Mouse (Mus musculus): ENCODE data around the gene Pik3ca. TPM values are rescaled to one million over a fixed set of nuclear protein-coding genes. Genes with fewer than 3 reads are reported as not detected.

Pik3ca gene
- 43.9 to 60.4 TPM (median 50.6 TPM) in 3 replicates for total RNA-seq (2017)

- ATAC-seq (replicated peaks; ENCODE audit: insufficient number of reproducible peaks, low FRiP score, low TSS enrichment, poor library complexity, severe bottlenecking), result peak; percentile 18; the same call in 1 of the 2 replicates
These were observed at the start of gene Pik3ca for GRCm38 (mm10) chr3:32397461-32398174. Pik3ca (plus strand) TSS chr3:32397671.

GRCm38 (mm10) chr3:32347881-32348280, 49.6 kb upstream of the Pik3ca start:
- no peak for ATAC-seq (replicated peaks; ENCODE audit: insufficient number of reproducible peaks, low FRiP score, low TSS enrichment, poor library complexity, severe bottlenecking)

GRCm38 (mm10) chr3:32361221-32361620, 36.2 kb upstream of the Pik3ca start:
- ATAC-seq (replicated peaks; ENCODE audit: insufficient number of reproducible peaks, low FRiP score, low TSS enrichment, poor library complexity, severe bottlenecking), result no peak

GRCm38 (mm10) chr3:32364195-32364594, 33.3 kb upstream of the Pik3ca start:
- ATAC-seq (replicated peaks; ENCODE audit: insufficient number of reproducible peaks, low FRiP score, low TSS enrichment, poor library complexity, severe bottlenecking), result no peak

DNA sequence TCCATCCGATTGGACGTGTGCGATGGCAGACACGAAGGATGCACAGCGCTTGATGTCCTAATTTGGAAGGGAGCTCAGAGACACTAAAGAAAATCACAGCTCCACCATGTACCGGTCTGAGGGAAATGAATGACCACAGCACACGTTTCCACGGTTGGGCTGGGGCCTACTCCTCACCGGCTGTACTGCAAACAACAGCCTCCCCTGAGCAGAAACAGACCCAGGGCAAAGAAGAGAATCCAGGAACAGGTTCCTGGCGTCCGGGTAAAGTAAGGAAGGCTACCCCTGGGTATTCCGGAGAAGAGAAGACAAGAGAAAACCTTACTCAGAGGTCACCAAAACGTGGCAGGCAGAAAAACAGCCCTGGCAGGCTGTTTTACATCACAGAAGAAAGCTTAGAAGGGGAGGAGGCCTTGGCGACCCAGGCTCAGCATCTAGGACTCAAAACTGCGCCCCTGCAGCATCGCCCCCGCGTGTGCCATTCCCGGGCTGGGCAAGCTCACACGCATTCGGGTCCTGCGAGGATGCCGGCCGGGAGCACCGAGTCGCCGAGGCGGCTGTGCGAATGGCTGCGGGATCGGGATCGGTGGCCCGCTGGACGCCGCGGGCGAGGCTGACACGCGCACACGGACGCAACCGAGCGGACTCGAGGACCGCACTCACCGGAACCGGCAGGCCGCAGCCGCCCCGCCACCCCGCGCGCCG, 32.5 kb upstream of the Pik3ca start:
- no peak for ATAC-seq (replicated peaks; ENCODE audit: insufficient number of reproducible peaks, low FRiP score, low TSS enrichment, poor library complexity, severe bottlenecking)

DNA sequence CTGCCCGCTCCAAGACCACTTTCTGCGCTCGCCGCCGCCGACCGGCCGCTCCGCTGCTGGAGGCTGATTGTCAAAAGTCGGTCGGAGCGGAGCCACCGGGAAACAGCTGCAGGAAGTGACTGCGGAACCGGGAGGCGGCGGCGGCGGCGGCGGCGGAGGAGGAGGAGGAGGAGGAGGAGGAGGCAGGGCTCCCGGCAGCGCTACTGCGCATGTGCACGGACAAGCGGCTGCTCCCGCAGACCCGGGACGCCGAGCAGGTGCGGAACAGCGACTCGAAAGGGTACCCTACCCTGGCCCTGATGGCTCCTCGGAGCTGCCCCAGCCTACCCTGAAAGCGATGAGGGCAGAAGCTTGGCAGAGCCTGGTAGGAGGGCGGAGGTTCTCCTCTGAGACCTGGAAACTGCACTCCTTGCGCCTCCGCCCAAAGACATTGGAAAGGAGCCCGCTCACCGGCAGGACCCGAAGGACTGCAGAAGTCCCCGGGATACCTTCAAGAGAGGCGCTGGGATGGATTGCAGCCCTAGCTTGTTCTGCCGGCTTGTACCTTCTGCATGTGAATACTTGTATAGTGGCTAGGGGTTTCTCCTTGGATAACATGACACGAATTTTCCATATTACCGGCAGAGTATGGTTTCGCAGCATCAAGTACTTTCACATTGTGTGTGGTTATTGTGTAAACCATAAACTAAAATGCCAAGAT, 31.8 kb upstream of the Pik3ca start, which contains the start of gene Zmat3:
Zmat3 (minus strand) TSS at position 469 of the 700 bp plus-strand sequence.
- peak; percentile 61 for ATAC-seq (replicated peaks; ENCODE audit: insufficient number of reproducible peaks, low FRiP score, low TSS enrichment, poor library complexity, severe bottlenecking)

DNA sequence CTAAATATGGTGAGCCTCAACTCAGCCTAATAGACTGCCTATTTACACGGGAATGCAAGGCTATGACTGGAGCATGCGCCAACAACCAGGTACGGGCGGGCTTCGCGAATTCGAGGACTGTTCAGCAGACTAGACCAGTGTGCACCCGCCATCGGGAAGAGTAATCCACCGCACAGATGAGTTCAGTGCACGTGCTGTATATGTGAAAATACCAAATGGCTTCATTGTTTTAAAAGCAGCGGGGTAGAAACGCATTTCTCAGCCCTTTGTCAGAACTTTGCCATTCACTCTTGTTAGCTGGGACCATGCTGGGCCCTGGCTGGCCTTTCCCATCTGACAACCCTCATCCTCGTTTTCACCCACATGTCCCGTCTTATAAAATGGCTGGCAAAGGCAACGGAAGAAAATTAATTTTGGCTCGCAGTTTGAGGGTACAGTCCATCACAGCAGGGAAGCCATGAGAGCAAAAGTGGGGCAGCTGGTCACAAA, 31.2 kb upstream of the Pik3ca start:
- ATAC-seq (replicated peaks; ENCODE audit: insufficient number of reproducible peaks, low FRiP score, low TSS enrichment, poor library complexity, severe bottlenecking), result no peak

GRCm38 (mm10) chr3:32367516-32367915, 30.0 kb upstream of the Pik3ca start:
- ATAC-seq (replicated peaks; ENCODE audit: insufficient number of reproducible peaks, low FRiP score, low TSS enrichment, poor library complexity, severe bottlenecking), result no peak

GRCm38 (mm10) chr3:32371957-32372356, 25.5 kb upstream of the Pik3ca start:
- no peak for ATAC-seq (replicated peaks; ENCODE audit: insufficient number of reproducible peaks, low FRiP score, low TSS enrichment, poor library complexity, severe bottlenecking)

DNA sequence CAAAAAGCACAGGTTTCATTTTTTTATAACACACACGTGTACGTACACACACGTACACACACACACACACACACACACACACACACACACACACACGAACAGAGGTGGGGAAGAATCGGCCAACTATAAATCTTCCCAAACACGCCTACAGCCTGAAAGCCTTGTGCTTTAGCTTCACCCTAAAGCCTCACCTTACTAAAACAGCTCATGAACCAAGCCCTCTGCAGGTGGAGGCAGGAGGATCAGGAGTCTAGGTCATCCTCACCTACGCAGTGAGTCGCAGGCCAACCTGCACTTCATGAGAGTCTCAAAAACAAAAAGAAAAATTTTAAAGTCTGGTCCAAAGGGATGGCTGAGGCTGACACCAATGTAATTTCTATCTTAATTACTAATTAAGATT, 25.0 kb upstream of the Pik3ca start:
- no peak for ATAC-seq (replicated peaks; ENCODE audit: insufficient number of reproducible peaks, low FRiP score, low TSS enrichment, poor library complexity, severe bottlenecking)

- no peak for ATAC-seq (replicated peaks; ENCODE audit: insufficient number of reproducible peaks, low FRiP score, low TSS enrichment, poor library complexity, severe bottlenecking)
These were observed 24.2 kb upstream of the Pik3ca start for GRCm38 (mm10) chr3:32373236-32373635.

DNA sequence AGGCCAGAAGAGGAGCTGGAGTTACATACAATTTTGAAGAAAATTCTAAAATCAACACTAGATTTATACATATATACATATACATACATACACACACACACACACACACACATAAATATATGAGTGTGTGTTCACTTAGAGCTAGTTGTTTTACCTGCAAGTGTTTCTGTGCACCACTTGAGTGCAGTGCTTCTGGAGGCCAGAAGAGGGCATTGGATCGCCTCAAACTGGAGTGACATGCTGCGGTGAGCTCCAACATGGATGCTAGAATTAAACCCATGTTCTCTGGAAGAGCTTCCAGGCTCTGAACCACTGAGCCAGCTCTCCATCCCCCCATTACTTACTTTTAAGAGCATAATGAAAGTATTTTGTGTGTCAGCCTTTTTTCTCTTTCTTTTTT, 17.6 kb upstream of the Pik3ca start:
- no peak for ATAC-seq (replicated peaks; ENCODE audit: insufficient number of reproducible peaks, low FRiP score, low TSS enrichment, poor library complexity, severe bottlenecking)

- no peak for ATAC-seq (replicated peaks; ENCODE audit: insufficient number of reproducible peaks, low FRiP score, low TSS enrichment, poor library complexity, severe bottlenecking)
These were observed 15.9 kb upstream of the Pik3ca start for GRCm38 (mm10) chr3:32381556-32381955.

GRCm38 (mm10) chr3:32392841-32393240, 4.6 kb upstream of the Pik3ca start:
- ATAC-seq (replicated peaks; ENCODE audit: insufficient number of reproducible peaks, low FRiP score, low TSS enrichment, poor library complexity, severe bottlenecking), result no peak

- no peak for ATAC-seq (replicated peaks; ENCODE audit: insufficient number of reproducible peaks, low FRiP score, low TSS enrichment, poor library complexity, severe bottlenecking)
These were observed 3.5 kb upstream of the Pik3ca start for GRCm38 (mm10) chr3:32393986-32394385.

- no peak for ATAC-seq (replicated peaks; ENCODE audit: insufficient number of reproducible peaks, low FRiP score, low TSS enrichment, poor library complexity, severe bottlenecking)
These were observed 1.5 kb upstream of the Pik3ca start for GRCm38 (mm10) chr3:32395771-32396551.

DNA sequence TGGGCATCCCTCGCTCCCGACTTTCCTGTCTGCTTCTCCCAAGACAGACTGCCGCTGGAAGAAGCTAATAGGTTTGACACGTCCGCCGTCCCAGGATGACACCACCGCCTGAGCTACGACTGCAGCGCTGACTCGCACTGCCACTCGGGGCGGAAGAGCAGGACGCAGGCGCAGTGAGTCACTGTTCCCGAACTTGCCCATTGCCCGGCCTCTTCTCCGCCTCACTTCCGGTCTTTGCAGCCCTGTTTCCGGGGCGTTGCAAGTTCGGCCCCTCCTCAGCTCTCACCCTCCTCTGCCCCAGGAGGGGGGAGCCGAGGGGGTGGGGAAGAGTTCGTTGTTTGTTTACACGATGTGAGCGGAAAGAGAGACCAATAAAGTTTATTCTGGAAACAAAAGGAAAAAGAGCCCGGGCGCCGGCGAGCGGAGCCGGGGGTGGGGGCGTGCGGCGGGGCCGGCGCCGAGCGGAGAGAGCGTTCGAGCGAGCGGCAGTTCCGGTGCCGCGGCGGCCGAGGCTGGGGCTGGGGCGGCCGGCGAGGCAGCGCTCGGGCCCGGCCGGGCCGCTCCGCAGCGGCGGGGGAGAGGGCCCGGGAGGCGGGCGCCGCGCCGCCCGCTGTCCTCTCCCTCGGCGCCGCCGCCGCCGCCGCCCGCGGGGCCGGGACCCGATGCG, 544 bp upstream of the Pik3ca start:
- ATAC-seq (replicated peaks; ENCODE audit: insufficient number of reproducible peaks, low FRiP score, low TSS enrichment, poor library complexity, severe bottlenecking), result peak; percentile 98

GRCm38 (mm10) chr3:32398175-32398538, 686 bp downstream of the Pik3ca start:
- no peak for ATAC-seq (replicated peaks; ENCODE audit: insufficient number of reproducible peaks, low FRiP score, low TSS enrichment, poor library complexity, severe bottlenecking)

Data from monocyte, adult 5-6 weeks (primary cell).